Mouse (Mus musculus): Measurements from ENCODE around the gene Acacb. TPM values are rescaled to one million over a fixed set of nuclear protein-coding genes. Genes with fewer than 3 reads are reported as not detected.

The Acacb gene
- total RNA-seq, 2 experiments from 2014 or later, result 59.6 to 62.8 TPM

DNA sequence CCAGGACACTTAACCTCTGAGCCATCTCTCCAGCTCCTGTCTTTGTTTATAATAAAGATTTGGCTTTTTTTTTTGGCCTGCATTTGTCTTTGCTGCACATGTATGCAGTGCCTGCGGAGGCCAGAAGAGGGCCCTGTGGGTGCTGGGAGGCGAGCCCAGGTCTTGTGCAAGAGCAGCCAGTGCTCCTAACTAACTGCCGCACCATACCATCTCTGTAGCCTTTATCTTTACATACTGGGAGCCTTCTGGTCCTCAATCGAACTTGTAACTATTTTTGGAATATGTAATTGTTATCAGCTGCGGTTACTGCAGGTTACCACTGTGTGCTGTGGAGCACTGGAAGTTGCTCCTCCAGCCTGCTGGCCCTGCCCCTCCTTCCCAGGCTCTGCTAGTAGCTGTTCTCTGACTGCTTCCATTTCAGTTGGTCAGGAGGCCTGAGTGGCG lies 12.2 kb upstream of the Acacb start:
- DNase-seq (ENCODE audit: low spot score in 2 of 2), result peak in 1 of 2 experiments; percentile 60

DNA sequence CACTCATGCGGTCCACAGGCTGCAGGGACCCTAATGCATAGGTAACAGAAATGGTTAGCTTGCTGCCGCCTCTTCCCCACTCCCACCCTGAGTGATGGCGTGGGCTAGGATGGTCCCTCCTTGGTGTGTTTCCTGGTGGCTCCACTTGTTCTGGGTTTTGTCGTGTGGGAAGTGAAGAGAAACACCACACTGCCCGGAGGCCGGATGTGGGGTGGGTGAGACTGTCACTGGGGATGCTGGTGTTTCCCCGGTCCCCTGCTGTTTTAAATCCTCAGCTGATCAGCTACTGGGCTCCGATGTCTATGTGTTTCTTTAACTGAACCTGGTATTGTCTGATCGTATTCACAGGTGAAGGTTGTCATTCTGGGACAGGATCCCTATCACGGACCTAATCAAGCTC lies 10.8 kb upstream of the Acacb start:
- no peak for DNase-seq (ENCODE audit: low spot score in 2 of 2)

DNA sequence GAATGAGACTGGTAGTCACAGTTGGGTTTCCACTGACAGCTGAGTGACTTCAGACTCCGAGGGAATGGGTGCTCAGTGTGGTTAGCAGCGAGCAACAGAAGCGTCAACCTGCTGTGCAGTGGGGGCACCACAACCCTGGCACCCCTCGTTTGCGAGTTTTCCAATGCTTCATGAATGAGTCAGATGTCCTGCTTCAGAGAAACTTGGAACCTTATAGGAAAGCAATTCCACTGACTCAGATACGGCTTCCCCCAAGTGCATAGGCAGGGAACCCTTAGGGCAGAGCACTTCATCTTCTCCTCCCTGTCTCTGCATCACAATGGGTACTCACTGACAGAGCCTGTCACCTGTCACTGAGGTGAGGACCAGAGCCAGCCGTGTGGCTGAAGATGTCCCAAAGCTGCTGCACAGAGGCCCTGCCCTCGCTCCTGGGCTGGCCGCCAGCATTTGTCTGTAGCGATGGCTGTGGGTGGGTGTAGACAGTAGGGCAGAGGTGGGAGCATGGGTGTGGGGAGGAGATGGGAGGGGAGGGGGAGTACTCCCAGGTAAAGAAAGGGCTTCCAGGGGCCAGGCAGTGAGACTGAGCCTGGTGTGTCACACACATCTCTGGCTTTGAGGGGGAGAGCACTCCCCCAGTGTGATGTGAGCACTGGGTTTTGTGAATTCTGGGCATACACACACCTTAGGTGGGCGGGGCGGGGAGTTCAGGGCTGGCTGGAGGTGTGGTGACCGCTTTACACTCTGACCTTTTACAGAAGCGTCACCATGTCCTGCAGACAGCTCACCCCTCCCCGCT lies 8.7 kb upstream of the Acacb start:
- DNase-seq (ENCODE audit: low spot score in 2 of 2), result no peak

DNA sequence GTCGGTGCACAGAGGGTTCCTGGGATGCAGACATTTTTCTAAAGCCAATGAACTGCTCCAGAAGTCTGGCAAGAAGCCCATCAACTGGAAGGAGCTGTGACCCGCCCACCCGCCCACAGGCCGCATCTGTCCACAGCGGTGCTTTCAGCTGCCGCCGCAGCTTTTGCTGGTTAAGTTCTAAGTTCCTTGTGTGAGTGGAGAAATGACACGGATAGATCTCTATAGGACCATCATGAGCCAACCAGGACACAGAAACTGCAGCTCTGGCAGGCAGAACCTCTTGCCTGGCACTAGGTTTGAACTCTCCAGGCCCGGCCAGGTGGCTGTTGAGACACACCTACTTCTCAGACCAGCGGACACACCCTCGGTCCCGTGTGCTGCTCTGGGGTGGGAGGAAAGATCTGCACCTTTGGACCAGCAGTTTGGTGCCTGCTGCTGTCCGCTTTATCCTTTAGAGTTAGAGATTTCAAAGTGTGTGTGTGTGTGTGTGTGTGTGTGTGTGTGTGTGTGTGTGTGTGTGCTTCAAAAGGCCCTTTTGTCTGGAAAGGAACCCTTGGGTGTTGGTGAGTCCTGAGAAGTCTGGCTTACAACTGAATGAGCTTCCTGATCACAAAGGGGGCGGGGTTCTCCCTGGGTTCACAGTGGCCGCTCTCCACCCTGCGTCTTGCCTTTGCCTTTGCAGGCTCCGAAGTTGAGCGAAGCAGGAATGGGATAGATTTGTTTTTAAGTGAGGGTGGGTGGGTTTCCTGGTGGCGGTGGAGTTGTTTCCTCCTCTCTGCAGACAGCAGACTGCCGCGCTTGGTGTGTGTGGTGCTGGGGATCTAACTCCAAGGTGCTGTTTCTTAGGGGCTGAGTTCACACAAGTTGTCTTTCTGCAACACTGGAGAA lies 7.8 kb upstream of the Acacb start:
- no peak for DNase-seq (ENCODE audit: low spot score in 2 of 2)

DNA sequence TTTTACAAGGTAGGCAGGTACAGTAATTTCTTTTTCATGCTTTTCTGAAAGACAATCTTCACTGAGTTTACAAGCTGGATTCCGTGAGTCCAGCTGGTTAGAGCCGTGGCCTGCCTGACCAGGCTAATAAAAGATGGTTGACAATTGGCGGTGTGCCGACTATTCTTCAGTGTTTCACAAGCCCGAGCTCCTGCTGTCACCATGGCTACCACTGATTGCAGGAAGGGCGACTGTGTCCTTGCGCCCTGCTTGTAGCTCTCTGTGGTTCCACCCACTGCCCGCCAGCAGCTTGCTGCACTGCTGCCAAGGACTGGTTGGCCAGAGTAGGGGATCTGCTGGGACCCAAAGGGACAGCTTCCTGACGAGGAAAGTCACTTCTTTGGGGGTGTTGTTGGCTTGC lies 7.2 kb upstream of the Acacb start:
- DNase-seq (ENCODE audit: low spot score in 2 of 2), result peak; percentile 37 to 79

DNA sequence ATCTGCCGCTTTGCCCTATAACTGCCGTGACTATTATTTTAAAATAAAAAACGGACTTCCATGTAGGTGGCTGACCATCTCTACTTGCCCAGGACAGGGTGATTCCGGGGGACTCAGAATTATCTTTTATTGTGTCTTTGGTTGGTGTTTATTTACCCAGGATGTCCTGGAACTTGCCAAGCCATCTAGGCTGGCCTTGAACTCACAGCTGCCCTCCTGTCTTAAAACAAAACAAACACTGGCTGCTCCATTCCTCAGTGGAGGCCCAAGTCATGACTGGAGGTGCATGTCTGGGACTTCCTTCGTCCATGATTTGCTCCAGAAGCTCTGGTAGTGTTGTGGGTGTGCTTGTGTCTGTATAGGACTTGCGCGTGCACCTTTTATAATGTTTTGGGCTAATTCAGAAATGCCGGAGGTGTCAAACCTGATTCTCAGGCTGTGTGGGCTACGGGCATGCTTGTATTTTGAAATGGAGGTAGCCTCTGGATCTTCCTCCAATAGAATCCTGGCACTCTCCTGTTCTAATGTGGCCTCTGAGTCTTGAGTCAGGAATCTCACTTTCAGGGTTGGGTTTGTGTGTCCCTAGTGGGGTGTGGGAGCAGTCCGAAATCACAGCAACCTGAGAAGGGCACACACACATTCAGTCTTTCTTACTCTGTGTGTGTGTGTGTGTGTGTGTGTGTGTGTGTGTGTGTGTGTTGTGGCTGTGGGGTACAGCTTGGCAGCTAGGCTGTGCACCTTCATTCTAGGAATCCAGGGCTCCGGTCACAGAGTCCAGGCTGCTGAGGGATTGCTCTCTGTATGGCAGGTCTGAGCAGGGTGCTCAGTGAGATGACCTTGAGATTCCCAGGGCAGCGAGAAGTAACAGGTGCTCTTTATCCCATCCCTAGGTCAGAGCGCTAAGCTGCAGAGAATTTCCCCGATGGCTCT lies 973 bp downstream of the Acacb start:
- DNase-seq (ENCODE audit: low spot score in 2 of 2), result no peak

DNA sequence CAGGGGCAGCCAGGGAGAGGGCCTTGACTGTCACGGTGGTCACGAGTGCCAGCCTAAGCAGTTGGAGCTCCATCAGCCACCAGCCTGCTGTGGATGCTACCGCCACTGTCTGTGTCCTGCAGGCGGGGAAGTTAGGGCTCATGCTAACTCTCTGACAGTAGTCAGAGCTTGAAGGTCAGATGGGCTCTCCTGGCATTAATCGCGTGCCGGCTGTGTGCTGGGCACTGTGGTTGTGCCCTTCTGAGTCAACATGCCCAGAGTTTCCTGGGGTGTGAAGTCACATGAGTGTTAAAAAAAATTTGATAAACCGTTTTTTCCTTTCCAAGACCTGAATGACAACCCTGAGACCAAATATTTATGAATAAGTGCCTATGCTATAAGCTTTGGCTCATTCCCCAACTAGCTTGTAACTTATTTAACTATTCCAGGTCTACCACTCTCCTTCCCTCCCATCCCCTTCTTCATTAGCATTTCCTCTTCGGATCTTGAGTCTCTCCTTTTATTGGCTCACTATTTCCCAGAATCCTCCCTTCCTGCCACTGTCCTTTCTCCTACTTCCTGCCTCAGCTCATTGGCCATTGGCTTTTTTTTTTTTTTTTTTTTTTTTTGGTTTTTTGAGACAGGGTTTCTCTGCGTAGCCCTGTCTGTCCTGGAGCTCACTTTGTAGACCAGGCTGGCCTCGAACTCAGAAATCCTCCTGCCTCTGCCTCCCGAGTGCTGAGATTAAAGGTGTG lies 6.2 kb downstream of the Acacb start:
- DNase-seq (ENCODE audit: low spot score in 2 of 2), result no peak

DNA sequence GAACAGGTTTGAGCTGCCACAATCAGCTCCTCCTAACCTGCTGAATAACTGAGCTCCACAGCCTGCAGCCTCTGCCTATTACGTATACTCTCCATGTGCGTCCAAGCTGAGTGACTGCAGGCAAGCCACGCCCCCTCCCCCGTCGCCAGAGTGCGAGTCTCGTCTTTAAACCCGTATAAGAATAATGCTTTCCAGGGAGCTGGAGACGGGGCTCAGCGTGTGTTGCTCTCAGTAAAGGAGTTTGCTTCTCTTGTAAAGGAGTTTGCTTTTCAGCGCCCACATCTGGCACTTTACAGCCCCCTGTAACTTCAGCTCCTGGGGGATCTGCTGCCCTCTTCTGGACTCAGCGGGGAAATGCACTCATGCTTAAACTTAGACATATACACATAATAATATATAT lies 7.2 kb downstream of the Acacb start:
- DNase-seq (ENCODE audit: low spot score in 2 of 2), result no peak

DNA sequence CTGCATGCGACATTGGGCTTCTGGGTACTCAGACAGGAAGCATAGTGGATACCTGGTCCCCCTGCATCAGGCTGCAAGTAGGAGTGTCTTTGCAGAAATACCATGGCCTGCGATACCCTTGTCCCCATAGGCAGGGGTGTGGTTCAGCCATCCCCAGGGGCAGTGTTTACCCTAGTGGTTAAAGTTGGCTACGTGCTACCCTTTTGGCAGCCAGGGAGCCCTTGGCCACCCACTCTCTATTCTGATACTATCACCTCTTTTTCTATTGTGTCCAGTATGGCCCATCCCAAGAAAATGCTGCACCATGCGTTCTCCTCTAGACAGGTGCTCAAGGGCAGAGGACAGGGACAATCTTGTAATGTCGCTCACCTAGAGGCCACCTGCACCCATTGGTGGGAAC lies 8.4 kb downstream of the Acacb start:
- DNase-seq (ENCODE audit: low spot score in 2 of 2), result no peak

DNA sequence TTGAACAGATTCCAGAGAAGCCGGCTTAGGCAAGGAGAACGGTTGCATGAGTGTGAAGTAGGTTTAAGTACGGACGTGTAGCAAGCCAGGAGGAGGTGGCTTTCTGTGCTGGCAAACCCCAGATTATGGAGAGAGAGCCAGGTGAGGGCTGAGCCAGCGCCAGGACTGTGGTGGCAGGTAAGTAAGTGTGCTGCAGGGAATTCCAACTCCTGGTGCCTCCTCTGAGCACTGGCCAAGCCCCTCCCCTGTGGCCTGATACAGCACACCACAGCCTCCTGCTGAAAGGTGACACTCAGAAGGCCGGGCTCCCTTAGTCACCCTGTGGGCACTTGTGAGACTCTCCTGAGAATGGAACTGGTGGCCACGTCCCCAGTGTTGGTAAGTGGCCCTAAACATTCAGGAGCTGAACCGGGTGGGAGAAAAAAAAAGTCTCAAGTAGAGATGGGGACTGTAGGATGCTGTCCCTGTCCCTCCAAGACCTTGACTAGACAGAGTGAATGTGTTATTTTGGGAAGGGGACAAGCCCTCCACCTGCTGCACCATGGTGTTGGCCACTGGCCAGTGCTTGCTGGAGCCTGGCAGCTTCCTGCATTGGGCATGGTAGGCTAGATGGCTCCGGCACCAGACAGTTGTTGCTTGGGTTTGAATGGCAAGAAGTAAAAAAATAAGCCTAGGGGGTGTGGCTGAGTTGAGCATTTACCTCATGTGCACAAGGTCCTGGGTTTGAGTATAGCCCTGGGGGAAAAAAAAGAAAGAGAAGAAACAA lies 9.0 kb downstream of the Acacb start:
- DNase-seq (ENCODE audit: low spot score in 2 of 2), result peak in 1 of 2 experiments; percentile 54

DNA sequence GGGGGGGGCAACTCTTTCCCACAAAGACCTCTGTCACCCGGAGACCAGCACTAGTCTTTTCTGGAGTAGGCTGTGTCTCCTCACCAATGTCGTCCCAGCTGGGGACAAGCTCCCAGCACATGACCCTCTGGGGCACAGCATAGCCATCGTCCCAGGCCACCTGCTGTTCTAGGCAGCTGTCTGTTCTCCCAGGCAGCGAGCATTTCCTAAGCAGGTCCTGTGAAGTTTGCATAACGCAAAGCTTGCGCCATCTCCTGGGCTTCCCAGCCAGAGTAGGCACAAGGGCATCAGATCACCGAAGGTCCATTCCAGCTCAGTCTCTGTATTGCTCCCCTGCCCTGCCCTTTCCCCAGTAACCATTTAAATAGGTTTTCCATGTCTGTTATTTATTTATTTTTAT lies 10.9 kb downstream of the Acacb start:
- DNase-seq (ENCODE audit: low spot score in 2 of 2), result no peak

DNA sequence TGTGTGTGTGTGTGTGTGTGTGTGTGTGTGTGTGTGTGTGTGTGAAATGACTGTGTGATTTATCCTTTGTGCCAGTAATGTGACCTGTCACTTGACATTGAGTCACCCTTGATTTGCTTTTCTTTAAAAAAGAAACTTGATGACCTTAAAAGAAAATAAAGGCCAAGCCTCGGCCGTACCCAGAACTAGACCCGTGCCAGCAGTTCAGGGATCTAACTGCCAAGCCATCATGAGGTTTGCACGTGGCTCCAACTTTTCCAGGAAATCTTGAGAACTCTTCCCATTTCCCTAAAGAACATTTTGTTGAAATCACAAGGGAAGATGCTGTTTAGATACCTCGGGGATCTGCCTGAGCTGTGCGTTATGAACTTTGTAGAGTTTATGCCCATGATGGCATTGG lies 15.1 kb downstream of the Acacb start:
- no peak for DNase-seq (ENCODE audit: low spot score in 2 of 2)

DNA sequence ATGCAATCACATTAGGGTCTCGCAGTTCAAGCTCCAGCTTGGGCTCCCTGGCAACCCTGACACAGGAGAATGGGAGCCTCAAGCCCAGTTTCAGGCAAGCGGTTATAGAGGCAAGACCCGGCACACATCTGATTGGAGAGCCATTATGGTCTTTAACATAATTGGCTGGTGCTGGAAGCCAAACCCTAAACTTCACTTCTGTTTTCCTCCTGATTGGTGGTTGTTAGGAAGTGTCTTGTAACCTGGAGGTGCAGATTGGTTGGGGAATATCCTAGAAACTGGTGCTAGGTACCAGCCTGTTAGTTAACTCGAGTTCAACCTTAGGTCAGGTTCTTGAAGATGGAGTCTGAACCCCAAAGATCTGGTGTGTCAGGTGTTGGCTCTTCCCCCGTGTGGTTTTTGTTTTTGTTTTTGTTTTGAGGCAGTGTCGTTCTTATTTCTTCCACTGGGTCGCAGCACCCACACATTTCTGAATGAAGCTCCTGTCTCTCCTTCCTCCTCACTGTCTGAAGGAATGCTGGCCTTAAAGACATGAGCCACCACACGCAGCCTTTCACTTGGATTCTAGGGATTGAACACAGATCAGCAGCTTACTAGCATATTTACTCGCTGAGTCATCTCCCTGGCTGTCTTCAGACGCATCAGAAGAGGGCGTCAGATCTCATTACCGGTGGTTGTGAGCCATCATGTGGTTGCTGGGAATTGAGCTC lies 15.9 kb downstream of the Acacb start:
- DNase-seq (ENCODE audit: low spot score in 2 of 2), result no peak

DNA sequence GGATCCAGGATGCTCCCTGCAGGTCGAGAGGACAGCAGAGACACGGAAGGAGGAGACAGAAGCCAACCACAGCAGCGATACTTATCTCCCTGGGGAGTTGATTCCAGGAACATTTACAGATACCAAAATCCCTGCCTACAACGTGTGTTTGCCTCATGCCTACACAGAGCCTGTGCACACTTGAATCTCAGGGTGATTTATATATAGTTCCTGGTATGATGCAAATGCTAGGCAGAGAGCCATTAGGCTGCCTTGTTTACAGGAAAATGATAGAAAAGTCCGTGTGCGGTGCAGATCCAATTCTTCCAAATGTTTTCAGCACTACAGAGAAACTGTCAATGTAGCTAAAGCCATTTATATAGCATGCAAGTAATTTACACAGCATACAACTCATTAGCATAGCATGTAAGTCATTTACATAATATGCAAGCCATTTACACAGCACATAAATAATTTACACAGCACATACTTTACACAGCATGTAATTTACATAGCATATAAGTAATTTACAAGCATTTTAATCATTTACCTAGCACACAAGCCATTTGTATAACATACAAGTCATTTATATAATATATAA lies 16.9 kb downstream of the Acacb start:
- no peak for DNase-seq (ENCODE audit: low spot score in 2 of 2)

DNA sequence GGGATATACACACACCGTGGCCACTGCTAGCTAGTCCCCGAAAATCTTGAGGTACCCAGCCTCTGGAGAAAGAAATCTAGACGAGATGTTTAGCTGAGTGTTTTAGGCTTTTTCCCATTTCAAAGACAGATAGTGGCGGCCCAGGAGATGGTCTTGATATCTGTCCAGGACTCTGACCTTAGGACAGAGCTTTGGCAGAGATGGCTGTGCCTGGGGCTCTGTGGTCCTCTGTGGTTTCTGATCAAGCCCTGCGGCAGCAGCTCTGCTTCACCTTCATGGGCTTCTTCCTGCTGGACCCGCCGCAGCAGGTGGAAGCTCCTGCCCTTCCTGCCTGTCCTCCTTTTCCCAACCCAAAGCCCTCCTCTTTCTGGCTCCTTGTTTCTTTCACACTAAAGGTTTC lies 24.0 kb downstream of the Acacb start:
- DNase-seq (ENCODE audit: low spot score in 2 of 2), result no peak

DNA sequence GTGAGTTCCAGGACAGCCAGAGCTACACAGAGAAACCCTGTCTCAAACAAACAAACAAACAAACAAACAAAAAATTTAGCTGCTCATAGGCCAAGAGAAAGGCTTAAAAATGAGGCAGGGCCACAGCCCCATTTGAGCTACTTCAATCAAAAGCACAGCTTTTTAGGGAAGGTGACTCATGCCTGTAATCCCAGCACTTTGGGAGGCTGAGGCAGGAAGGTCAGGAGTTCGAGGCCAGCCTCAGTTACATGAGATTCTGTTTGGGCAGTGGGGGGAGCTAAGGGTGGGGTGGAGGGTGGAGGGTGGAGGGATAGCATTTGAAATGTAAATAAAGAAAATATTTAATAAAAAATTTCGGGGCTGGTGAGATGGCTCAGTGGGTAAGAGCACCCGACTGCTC lies 26.6 kb downstream of the Acacb start:
- DNase-seq (ENCODE audit: low spot score in 2 of 2), result no peak

DNA sequence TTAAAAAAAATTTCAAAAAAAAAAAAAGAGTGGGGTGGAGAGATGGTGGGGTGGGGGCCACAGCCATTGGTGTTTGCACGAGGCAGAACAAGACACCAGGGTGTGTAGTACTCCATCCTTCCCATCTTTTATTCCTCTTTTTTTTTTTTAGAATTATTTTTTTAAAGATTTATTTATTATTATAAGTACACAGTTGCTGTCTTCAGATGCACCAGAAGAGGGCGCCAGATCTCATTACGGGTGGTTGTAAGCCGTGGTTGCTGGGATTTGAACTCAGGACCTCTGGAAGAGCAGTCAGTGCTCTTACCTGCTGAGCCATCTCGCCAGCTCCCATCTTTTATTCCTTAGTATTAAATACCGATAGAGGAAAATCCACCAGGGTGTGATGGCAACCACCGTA lies 27.1 kb downstream of the Acacb start:
- DNase-seq (ENCODE audit: low spot score in 2 of 2), result no peak

DNA sequence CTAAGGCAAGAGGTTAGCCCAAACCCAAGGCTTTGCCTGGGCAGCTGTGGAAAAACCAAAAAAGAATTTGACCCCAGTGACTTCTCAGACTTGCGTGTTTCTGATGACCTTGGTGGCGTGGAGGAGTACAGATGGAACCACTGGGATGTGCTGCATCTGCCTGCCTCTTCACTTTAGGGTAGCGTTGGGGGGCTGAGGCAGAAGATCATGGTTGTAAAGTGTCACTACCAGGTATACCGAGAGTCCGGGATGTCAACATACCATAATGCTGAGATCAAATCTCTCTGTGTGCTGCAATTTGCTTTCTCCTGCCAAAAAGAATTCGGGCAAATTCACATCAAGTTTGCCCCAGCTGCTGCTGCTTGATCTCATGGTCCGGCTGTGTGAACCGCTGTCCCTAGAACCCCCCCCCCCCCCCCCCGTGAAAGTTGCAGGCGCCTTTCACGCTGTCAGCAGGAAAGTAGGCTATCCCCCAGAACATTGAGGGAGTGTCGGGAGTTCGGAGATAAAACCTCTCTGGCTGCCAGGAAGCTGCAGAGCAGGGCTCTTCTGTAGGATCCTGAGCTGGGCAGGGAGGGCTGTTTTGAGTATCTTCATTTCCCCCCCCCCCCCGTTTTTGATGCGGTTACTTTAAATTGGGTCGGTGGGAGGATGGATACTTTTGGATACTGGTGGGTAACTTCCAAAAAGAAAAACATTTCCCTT lies 27.7 kb downstream of the Acacb start:
- DNase-seq (ENCODE audit: low spot score in 2 of 2), result no peak
